Mouse (Mus musculus) lung, postnatal 36 days (tissue): ENCODE results near the gene Kdm4b.

ENCODE experiments used
- DNase-seq: peaks from one replicate; pipeline ENCODE4 v3.0.0; 2022; ENCODE audit warnings: mixed read lengths

The Kdm4b gene

DNA sequence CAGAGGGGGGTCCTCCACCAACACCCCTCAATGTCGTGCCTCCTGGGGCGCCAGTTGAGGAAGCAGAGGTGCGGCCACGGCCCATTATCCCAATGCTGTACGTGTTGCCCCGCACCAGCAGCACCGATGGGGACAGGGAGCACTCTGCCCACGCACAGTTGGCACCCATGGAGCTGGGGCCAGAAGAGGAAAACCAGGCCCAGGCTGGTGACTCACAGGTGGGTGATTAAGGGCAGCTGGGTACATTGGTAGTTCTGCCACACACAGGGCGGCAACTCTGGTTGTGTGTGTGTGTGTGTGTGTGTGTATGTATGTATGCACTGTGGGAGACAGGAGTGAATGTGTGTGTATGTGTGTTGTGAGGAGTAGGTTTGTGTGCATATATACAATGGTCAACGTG is 68.0 kb downstream of the Kdm4b start:
- DNase-seq = no peak

DNA sequence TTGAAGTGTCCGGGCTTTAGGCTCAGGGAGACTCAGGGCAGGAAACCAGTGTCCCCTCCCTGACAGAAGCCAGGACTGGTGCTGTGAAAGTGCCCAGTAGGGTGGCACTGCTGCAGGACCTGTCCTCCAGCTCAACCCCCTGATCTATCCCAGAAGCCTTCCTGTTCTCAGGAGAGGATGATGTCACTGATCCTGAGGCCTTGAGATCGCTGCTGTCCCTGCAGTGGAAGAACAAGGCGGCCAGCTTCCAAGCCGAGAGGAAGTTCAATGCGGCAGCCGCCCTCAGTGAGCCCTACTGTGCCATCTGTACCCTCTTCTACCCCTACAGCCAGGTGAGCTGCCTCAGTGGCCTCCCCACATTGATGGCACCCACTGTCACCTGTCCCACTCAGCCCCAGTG is 70.2 kb downstream of the Kdm4b start:
- no peak for DNase-seq

DNA sequence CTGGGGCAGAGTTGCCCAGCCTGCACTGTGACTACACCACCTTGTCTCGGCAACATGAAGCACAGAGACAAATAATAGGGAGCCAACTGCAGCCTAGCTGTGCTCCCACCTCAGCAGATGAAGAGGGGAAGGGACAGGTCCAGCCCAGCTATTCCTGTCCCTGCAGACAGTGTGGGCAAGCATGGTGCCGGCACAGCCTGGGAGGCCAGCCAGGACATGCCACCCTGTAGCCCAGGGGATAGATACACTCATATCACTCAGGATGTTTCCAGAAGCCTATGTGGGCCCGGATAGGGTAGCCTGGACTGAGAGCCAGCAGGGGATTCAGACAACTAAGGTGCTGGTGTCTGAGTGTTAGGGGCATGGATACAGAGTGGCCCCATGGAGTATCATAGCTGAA is 74.4 kb downstream of the Kdm4b start:
- no peak for DNase-seq

DNA sequence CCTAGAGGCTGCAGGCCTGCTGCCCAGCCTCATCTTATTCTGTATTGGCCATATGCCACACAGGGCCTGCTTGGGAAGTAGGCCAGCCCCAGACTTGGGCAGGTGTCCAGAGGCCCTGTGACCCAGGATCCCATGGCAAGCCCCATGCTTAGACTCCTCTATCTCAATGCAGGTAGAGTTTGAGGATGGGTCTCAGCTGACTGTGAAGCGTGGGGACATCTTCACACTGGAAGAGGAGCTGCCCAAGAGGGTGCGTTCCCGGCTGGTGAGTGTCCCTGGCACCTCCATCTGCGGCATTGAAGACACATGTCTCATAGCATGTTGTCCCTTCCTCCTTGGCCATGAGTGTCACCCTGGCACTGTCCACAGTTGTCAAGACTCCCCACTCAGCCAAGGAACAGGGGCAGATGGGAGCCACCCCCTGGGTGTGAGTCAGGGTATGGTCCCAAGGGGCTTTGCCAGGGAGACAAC is 75.2 kb downstream of the Kdm4b start:
- DNase-seq = no peak

DNA sequence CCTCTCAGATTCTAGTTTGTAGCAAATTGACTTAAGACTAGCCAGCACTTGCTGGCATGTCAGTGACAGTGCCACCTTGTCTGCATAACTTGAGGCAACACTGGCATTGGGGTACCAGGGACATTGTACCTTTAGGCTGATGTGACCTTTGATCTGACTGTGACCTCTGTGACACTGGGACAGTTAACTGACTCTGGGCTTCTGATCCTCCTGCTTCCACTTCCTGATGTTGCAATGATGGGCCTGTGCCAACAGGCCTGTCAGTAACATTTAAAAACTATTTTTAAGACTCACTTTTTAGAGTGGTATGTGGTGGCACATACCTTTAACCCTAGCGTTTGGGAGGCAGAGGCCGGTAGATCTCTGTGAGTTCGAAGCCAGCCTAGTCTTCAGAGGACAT is 79.5 kb downstream of the Kdm4b start:
- DNase-seq = peak; percentile 30

DNA sequence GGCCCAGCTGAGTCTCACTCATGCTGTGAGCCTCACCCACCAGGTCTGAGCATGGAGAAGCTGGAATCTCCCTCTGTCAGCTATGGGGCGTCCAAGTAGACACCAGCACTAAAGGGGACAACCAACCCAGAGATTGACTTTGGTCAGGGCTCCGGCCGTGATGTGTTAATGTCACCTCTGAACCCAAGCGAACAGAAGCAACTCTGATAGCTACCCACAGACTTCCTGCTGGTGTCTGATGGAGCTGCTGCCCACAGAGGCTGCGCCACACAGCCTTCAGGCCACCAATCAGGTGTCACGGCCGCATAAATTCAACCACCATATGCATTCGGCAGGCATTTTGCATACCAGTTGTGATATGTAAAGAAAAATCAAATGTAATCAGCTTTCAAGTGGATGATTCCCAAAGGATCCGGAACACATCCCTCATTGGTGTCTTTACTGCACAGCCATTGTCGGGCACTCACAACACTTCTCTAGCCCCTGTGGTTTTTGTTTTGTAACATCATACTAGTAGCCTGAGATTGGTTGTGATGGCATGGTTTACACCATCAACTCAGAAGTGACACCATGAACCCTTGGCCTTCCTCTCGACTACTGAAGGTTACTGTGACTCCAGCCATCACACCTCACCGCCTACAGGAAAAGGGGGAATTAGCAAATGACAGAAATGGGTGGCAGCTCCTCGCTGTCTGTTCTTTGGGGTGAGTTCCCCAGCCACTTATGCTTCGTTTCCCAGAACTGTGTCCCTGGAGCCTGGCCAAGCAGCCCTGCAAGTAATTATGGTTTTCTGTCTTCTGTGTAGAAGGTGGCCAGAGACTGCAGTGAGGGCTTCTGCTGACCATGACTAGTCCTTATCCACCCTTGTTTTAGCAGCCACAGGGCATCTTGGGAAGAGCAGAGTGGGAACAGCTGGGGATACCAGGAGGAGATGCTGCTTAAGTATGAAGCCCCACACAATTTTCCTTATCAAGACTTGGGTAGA is 80.3 kb downstream of the Kdm4b start:
- DNase-seq = peak; percentile 23

DNA sequence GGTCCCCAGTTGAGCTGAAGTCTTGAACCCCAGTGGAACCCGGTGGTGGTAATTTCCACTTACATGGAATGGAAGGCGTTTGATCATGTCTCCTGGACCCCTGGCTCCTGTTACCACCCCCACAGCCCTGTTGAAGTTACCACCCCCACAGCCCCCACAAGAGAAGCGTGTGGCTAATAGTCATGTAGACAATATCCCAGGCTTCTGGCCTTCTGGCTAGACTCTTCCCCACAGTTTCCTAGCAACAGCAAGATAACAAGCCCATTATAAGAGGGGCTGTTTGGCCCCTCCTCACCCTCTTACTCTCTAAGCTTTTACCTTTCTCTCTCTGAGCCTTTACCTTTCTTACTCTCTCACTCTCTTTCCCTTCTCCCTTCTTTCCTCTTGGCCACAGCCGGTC is 81.0 kb downstream of the Kdm4b start:
- DNase-seq = no peak

DNA sequence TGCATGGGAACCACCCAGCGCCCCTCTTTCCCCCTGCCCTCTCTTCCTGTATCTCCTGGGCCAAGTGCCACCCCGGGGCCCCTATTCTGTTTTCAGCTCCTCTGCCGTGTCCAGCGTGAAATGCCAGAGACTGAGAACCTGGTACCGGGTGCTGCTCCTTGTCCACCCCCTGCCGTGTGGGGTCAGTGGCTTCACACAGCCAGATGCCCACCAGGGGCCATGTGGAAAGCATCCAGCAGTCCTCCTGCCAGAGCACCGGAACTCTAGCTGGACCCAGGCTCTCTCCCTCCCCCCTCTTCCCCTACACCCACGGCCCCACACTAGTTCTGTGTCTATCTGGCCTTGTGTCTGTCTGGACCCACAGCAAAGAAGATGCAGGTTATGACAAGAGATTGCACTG is 81.5 kb downstream of the Kdm4b start:
- no peak for DNase-seq

DNA sequence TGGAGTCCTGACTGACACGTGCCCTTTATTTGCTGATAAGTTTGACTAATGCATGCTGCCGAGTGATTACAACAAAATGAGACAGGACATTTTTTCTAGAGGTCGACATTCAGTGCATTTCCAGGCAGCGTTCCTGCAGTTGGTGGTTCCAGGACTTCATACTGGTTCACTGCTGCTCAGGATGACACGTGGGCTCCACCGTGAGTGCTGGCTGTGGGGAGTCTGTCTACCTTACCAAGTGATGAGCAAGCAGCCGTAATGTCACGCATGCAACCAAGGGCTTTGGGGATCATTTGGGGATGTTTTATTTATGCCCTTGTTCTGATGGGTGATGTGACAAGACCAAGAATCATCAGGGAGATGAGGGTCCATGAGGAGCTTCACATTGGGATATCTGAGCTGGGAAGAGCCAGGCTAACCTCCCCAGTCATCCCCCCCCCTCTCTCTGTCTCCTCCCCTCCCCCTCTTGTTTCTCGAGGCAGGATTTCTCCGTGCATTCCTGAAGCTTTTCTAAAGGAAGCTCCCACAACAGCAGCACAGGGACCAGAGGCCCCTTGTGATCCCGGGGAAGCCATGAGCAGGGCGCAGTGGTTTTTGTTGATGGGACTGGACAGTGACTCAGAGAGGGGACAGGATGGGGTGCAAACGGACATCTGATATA is 83.2 kb downstream of the Kdm4b start:
- no peak for DNase-seq

DNA sequence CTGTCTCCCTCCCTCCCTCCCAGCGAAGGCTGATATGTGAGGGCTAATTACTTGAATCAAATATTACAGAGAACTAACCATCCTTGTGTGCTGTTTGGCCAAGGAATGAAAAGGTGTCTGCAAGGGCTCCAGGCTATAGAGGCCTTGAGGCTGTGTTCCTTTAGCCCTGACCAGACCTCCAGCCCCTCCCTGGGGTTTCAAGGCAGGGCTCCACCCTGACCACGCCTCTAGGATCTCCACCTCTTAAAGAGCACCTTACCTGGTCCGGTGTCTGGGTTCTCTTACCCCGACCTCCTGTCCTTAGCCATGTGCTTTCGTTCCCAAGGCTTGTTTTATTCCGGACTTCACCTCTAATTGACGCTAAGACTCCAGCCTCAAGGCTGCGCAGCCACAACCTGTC is 83.9 kb downstream of the Kdm4b start:
- peak; percentile 39 for DNase-seq

DNA sequence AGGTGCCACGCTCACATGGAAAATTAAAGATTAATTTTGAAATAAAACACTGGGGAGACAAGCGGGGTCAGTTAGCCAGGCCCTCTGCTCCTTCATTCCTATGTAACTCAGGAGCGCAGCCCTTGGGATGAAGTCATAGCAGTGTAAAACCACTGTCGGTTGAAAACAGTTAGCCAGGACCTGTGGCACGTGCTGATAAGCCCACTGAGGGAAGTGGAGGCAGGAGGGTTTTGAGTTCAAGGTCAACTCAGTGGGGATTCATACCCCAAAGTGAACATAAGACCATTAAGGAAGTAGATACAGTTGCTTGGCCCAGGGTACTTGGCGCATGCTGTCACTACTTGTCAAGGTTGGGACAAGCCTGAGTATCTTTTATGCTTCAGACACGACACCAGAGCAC is 85.6 kb downstream of the Kdm4b start:
- DNase-seq = no peak

DNA sequence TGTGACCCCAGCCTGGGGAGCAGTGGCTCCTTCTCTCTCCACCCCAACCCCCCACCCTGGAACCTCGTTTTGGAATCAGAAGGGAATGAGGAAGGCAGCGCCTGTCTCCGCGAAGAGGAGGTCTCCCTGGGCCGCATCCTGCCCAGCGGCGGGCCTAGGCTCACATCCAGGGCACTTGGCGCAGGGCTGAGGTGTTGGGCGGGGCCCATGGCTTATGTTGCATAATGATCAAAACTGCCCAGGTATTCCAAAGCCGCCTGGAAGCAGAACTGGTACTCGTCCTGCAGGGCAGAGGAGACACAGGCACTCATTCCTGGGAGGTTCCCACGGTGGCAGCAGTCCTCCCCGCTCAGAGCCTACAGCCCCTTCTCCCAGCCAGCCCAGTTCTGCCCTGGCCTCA is 87.3 kb downstream of the Kdm4b start:
- DNase-seq = peak; percentile 46

DNA sequence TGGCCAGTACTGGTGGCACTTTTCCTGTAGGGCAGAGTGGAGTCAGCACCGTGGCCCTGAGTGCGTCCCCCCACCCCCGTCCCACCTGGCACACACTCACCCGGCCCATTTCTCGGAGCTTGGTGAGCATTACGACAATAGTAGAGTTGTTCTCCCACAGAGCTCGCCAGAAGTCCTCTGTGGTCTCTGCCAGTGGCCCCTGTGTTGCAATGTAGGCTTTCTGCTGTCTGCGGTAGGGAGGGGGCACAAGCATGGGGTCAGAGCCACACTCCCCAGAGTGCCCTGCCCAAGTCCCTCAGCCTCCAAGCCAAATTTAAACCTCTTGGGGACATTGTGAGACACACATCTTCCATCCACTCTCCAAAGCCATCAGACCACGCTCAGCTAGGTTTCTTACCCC is 88.9 kb downstream of the Kdm4b start:
- no peak for DNase-seq

DNA sequence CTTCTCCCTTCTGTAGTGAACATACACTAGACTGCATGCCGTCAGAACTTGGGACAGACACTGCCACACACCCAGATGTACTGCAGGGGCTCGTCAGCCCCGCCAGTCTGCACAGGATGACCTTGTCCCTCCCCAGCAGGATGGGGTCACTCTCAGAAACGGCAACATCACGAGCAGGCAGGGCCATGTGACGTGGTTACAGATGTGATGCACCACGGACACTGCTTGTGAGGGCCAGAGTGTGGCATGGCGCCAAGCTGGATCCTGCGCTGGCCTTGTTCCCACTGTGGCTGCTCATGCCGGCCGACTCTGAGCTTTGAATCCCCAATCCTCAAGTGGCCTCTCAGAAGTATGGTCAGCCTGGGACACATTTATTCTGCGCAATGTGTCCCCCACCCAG is 92.4 kb downstream of the Kdm4b start:
- peak; percentile 7 for DNase-seq

DNA sequence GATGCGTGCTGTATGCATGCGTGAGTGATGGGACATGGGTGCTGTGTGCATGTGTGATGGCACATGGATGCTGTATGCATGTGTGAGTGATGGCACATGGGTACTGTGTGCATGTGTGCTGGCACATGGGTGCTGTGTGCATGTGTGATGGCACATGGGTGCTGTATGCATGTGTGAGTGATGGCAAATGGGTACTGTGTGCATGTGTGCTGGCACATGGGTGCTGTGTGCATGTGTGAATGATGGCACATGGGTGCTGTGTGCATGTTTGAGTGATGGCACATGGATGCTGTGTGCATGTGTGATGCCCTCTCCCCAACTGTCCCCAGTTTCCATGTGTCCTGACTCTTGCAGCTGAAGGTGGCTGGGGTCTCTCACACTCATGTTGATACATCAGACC is 94.2 kb downstream of the Kdm4b start:
- no peak for DNase-seq

DNA sequence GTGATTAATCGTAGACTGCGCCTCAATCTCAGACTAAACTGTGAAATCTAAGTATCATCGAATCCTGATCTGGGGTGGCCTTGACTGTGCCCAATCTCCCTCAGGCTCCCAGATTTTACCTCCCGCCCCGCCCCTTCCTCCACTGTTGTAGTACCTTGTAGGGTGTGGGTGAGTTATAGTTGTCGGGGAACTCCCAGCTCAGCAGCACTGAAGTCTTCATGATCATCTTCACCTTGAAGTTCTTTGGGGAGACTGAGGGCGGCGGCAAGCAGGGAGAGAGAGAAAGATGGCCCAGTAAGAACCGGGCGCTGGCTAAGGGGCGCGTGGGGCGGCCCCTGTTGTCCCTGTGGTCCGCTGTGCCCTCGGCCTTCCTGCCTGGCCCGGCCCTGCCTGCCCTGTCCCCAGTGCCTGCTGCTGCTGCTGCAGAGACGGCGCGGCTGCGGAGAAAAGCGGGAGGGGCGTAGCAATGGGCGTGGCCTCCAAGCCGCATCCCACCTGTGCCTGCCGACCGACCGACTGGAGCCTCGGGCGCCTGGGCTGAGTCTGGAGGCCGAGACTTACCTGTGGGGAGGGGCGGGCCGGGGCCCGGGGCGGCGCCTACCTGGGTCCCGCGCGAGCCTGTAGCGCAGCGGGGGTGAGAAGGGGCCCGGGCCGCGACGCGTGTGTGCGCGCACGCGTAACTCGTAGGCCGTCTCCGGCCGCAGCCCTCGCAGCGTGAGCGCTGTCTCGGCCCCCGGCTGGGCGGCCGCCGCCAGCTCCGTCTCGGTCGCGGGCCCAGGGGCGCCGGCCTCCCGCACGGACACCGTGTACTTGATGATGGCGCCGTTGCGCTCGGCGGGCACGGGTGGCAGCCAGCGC is 99.1 kb downstream of the Kdm4b start:
- peak; percentile 79 for DNase-seq

DNA sequence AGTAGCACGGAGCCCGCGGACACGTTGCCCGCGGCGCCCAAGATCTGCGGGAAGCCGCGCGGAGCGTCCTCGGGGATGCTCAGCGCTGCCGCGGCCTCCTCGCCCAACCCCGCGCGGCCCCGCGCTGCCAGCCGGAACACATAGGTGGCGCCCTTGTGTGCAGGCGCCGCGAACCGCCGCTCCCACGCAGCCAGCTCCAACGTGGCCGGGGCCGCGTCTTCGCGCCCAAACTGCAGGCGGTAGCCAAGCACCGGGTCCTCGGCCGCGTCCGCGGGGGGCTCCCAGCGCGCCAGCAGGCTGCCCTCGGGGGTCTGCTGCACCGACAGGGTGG is 99.7 kb downstream of the Kdm4b start:
- peak; percentile 77 for DNase-seq

DNA sequence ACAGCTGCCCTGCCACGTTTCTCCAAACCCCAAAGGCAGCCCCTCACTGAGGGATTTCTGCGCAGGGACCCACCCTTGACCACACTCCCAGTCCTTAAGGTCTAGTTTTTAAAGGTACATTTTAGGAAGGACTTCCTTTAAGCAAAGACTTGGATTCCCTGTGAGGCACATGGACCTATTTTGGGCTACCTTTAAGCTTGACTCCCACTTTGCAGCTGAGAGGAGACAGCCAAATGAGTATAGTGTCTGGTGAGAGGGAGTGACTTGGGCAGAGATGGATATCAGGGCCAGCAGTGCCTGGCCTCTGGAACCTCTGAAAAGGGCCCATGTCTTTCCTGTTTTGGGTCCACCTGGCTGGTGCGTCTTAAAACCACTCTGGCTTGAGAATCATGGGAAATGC is 100.1 kb downstream of the Kdm4b start:
- no peak for DNase-seq

DNA sequence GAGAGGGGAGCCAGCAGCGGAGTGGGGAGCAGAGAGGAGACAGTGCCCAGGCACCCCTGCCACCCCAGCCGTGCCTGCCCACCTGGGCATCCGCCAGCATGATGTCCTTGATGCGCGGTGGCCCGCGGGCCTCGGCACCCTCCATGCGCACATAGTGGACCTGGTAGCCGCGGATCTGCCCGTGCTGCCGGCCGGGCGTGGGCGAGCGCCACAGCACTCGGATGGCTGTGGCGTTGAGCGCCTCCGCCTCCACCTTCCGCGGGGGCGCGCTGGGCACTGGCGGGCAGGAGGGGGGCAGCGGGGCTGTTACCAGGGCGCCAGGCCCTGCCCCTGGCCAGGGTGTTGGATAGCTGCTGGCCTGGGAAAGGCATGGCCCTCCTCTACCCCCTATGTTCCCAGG is 102.0 kb downstream of the Kdm4b start:
- no peak for DNase-seq

DNA sequence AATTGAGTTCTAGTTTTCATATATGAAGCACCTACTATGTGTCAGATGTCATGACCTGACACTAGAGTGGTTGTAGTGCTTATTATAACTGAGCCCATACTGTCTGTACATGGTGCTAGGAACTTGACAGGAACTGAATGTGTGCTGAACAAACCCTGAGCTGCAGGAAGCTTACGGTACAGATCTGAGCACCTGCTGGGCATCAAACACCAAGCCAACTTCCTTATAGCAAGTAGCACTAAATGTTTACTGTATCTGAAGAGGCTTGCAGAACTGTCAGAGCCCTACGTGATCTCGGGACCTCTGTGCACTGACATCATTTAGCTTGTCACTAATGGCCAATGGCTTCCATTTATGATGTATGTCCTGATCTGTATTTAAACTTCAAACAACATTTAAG is 105.7 kb downstream of the Kdm4b start:
- no peak for DNase-seq

DNA sequence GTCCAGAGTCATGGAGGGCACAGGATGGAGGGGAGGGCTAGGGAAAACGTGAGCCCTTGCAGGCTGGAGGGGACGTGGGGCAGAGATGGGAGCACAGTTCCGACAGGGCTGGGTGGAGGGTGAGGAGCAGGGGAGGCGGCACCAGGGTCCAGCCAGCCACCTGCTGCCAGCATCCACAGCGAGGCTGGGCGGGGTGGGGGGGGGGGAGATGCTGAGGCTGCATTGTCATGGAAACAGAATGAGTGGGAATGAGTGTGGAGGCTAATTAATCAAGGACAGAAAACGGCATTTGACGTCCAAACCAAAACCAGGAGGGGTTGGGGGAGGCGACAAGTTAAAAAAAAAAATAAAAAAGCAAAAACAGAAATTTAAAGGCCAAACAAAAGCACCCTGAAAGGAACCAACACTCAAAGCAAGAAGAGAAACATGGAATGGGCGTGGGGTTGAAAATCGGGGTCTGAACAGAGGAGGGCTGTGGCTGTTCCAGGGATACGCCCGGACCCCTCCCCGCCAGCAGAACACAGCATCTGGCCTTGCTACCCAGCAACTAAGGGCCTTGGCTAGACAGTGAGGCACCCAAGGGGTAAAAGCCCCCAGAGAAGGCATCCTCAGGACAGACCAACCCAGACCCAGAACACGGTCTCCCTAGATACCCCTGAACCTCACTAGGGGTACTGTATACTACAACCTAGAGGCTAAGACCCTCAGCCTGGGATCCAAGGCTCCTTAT is 114.0 kb downstream of the Kdm4b start:
- no peak for DNase-seq

DNA sequence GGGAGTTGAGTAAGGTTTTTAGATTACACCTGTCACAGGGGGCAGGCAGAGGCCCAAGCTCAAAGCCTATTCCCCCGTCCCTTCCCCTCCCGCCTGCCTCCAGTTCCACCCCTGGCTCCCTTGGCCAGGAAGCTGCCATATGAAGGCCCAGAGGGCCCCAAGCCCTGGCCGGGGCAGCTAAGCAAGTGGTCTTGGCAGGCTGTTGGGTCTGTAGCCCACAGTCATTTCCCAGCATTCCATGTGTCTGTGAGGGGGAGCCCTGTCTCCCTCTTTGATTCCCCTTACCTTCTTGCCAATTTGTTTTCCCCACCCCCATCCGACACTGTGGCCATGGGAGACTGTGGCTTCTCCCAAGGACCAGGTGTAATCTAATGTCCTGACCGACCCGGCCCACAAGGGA is 116.5 kb downstream of the Kdm4b start:
- DNase-seq = no peak

DNA sequence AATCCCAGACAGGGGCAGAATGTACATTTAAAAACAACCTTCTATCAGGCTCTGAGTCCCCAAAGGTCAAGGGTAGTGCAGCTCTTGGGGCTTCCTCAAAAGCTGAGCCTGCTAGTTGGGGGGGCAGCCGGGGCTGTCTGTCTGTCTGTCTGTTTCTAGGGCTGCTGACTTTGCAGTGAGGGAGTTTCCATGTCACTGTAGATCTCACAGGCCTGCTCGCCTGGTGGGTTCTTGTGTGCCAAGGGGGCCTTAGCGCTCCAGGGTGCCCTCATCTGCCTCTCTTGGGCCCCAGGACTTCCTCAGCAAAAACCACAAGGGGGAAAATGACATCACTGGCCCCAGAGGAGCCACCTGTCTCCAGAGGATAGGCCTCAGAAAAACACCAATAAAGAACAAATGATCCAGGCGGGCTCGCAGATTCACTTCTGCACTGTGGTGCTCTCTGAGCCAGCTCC is 117.5 kb downstream of the Kdm4b start:
- DNase-seq = peak; percentile 23
